Mouse (Mus musculus) embryo, embryonic 10.5 days (tissue): ENCODE results near the gene Alox12.

Source experiments
- DNase-seq: peaks from one replicate; pipeline ENCODE4 v3.0.0-alpha.2; 2015; ENCODE audit warnings: low spot score

The Alox12 gene

GRCm38 (mm10) chr11:70193354-70194285 lies 61.5 kb downstream of the Alox12 start:
- peak; percentile 13 for DNase-seq

GRCm38 (mm10) chr11:70192157-70192556 lies 63.0 kb downstream of the Alox12 start:
- DNase-seq, result no peak
